Mouse (Mus musculus) urinary bladder, postnatal 14 days (tissue): ENCODE data around the gene Scamp4.

Experiments used
- DNase-seq: peaks from one replicate; pipeline ENCODE4 v3.0.0; 2021; ENCODE audit warnings: low spot score

Scamp4 gene

GRCm38 (mm10) chr10:80653156-80653720, 50.6 kb downstream of the Scamp4 start:
- no peak for DNase-seq

DNA sequence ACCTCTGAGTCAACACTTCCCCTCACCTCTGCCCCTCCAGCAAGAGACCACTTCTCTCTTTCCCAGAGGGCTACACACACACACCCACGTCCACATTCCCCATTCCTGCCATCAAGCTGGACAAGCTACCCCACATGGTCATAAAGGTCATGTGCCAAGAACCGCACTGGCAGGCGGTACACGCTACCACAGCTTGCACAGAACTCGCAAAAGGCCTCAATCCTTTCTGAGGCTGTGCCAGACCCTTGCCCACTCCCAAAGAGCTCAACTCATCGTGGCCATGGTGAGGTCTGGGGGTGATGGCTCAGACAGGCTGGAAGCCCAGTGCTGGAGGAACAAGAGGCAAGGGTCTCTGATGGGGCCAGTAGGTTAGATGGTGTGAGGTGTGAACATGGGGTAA, 52.2 kb downstream of the Scamp4 start:
- DNase-seq, result no peak

GRCm38 (mm10) chr10:80655406-80656129, 52.9 kb downstream of the Scamp4 start:
- no peak for DNase-seq

- DNase-seq, result peak; percentile 98
These were observed 53.6 kb downstream of the Scamp4 start for GRCm38 (mm10) chr10:80656130-80656862.

DNA sequence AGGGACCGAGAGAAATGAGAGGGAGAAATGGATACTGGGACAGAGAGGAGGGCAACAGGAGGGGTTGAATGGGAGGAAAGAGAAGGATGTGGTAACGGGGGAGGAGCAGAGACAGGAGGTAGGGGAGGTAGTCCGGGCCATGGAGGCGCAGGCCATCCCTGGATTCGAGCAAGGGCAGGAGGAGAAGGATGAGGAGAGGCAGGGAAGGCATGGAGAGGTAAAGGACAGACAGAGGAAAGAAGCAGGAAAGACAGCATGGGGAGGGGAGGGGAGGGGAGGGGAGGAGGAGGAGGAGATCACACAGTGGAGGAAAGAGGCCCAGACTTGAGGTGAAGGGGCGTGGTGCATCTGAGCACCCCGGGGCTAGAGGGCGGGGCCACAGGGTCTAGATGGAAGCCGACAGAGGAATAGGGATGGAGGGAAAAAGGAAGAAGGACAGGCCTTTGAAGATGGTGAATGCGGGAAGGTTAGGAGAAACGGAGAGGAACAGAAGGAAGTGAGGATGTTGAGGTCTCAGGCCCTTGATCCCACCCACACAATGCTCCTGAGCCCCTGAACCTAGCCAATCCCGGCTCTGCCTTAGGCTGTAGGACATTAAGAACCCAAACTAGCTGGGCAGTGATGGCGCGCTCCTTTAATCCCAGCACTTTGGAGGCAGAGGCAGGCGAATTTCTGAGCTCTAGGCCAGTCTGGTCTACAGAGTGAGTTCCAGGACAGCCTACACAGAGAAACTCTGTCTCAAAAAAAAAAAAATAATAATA, 54.4 kb downstream of the Scamp4 start, which contains the start of gene Btbd2:
Btbd2 (minus strand) TSS at position 209 of the 761 bp plus-strand sequence.
- DNase-seq, result no peak

GRCm38 (mm10) chr10:80658194-80658840, 55.6 kb downstream of the Scamp4 start:
- DNase-seq, result no peak

DNA sequence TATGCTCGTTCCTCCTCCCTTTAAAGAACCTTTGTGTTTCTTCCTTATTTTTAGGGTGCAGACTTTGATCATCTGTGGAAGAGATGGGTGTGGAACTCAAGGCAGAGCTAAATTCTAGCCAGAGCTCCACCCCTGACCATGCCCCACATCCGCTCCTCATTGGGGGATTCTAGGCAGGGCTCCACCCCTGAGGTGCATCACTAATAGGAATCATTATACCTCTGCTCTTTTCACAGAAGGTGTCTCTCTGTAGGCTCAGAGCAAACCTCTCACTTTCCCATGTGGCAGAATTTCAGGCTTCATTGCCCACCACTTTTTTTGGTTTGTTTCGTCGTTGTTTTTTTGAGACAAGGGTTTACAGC, 56.1 kb downstream of the Scamp4 start:
- no peak for DNase-seq

DNA sequence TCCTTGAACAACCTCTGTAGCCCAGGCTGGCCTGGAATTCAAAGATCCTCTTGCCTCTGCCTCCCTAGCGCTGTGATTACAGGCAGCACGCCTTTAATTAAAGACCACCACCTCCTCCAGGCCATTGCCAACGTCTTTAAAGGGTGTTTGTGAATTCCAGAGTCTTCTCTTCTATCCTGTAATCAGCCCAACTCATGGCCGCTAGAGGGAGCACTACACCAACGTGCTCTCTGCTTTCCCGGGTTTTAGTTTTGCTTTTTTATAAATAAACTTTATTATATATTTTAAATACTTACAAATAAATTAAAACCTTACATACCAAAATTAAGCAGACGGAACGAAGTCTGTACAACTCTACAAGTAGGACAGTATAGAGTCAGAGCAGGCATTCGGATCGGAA, 56.5 kb downstream of the Scamp4 start:
- peak; percentile 83 for DNase-seq

GRCm38 (mm10) chr10:80661149-80661548, 58.5 kb downstream of the Scamp4 start:
- DNase-seq, result no peak

DNA sequence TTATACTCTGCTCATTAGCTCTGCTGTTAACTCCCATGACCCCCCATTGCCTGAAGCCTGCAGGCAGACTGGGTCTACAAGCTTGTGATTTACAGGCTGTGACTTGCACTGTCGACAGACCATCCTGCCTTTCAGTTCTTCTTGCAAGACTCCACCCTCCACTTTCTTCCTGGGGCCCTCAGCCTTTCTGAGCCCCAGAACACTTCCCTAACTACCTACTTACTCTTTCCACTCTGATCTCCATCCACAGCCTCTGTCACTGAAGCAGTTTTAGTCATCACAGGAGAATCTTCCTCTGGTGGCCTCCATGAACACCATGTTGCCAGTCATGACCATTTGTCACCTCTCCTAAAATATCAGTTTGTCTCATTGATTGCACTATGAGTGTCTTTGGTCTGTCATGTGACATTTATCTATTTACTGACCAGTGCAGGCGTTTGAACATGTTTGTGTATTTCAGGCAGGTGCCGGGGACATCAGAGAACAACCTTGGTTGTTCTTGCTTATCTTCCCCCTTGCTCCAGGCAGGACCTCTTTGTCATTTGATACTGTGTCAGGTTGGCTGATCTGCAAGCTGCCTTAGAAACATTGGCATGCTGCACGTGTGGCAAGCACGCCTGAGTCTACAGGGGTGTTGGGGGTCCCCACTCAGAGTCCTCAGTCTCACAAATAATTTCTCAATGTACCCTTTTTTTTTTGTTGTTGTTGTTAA, 61.0 kb downstream of the Scamp4 start:
- DNase-seq, result peak; percentile 48

DNA sequence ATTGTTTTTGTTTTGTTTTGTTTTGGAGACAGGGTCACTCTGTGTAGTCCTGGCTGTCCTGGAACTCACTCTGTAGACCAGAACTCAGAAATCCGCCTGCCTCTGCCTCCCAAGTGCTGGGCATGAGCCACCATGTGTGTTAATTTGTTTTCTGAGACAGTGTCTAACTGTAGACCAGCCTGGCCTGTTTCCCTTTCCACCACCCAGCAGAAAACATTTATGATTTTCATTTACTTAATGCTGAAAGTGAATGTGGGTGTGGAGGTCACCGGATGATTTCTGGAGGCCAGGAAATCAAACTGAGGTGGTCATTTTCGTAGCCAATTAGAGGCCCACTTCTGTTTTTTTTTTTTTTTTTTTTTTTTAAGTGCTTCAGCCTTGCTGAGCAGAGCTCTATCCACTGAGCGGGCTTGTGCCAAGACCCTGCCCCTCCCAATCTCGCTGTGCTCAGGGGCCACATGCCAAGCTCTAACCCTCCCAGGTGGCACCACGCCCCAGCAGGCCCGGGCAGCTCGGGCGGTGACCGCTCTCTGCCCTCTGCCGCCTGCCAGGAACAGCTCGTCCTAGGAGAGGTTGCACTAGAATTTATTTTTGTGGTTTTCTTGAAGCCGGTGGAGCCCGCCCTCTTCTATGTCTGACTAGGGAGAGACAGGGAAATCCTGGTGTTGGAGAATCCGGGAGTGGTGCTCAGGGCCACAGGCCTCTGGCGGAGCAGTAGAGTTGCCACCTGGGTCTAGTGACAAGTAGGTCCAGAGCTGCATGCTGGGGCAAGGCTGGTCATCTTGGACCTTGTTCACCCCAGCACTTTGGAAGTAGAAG, 61.7 kb downstream of the Scamp4 start:
- DNase-seq, result peak; percentile 94

DNA sequence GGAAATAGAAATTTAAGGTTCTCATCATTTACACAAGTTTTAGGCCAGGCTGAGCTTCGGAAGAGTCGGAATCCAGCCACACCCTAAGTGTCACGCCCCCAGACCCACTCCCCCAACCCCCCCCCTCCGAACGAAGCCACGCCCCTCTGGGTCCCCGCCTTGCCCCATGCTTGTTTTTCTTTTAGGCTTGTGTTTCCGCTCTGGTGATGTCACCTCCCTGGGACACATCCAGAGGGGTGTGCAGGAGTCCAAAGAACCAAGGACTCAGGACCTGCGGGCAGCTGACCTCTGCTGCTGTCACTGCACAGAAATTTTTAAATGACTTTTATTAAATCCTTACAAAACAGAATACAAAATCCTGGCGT, 62.3 kb downstream of the Scamp4 start:
- DNase-seq, result peak; percentile 85
